Mouse (Mus musculus) gastrocnemius, postnatal 4 days (tissue): ENCODE measurements around the gene Hist1h1c. TPM values are rescaled to one million over a fixed set of nuclear protein-coding genes. Genes with fewer than 3 reads are reported as not detected.
"Not testable (repeated sequence)": the region's sequence is repeated elsewhere in the genome, so short reads cannot be mapped to it uniquely, and the experiment has no call there.

Source experiments
- DNase-seq, 2 experiments: peaks; one replicate each; pipeline ENCODE4 v3.0.0; 2021 to 2022; ENCODE audit warnings: low spot score in 2 of 2, mixed read lengths in 2 of 2
- total RNA-seq, 2 experiments: library from RNA; stranded (reverse); gene quantifications; 2 replicates each; pipeline ENCODE4 v1.2.3; 2021

Gene Hist1h1c
- total RNA-seq, 2 experiments from 2014 or later: 462 to 585 TPM

DNA sequence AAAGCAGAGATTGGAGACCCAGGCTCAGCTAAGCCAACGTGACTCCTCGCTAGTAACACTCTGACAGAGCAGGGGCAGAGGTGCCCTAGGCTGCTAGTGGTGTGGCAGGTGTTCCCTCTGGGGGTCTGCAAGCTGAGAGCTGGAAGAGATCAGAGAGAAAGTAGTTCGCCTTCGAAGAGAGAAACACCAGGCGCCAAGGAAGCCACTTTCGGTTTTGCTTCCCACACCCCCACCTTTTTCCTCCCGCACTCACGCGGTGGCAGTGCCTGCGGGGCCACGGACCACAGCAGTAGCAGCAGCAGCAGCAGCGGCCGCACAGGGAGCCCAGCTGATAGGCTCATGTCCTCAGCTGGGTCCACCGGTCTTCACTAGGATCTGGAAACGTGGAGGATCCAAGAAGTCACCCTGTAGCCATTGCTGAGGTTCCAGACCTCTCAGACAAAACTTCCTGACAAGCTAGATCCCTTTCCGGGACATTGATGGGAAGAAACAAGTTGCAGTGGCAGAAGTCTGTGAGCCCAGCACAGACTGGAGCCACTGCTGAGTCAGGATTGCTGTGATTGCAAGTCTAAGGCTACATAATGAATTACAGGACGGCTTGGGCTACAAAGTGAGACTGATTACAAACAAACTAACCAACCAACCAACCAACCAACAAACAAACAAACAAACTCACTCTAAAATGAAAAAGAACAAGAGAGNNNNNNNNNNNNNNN, 28.1 kb upstream of the Hist1h1c start, which contains the start of gene Hfe:
Hfe (minus strand) TSS at position 481 of the 716 bp plus-strand sequence.
- peak in 1 of 2 experiments; percentile 34 for DNase-seq

DNA sequence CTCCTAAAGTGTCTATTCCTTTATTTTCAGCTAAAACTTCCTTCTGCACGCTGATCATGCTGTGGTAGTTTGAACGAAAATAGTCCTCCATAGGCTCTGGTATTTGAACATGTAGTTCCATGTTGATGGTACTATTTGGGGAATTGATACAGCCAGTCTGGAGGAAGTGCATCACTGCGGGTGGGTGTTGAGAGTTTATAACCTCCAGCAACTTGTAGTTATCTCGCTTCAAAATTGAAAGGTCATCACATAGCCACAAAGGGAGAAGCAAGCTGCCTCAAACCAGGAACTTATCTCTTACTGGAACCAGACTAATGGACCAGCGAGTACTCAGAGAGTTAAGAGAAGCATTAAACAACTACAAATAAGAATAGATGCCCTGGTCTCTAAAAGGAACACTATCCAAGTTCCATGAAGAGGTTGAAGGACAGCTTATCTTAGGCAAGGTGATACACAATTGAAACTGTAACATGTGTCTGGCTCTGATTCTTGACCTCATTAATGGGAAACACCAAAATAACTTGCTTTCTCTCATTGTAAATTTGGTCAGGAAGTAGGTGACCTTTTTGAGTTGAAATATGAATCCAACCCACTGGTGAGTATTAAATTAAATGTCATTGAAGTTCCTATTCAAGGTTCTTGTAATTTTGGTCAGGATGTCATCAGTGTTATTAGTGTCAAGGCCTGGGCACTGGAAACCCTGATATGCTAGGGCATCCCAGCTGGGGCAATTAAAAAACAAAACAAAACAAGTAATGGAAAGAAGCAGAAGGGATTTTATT, 22.2 kb upstream of the Hist1h1c start:
- no peak for DNase-seq

DNA sequence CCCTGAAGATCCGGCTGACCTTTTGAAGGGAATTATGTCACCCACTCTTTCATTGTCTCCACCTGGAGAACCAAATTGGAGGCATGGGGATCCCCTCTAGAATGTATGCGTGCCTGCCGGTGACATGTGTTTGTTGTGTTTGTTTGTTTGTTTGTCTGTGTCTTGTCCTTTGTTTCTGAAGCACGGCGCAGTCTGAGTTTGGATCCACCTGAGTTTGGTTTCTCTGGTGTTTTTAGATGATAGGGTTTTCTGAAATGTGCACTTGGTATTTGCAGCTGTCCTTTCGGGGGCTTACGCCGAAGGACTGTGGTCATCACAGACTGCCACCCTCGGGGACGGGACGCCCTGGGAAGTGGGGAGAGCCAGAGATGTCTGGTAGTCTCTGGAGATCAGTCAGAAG, 21.4 kb upstream of the Hist1h1c start:
- no peak for DNase-seq

DNA sequence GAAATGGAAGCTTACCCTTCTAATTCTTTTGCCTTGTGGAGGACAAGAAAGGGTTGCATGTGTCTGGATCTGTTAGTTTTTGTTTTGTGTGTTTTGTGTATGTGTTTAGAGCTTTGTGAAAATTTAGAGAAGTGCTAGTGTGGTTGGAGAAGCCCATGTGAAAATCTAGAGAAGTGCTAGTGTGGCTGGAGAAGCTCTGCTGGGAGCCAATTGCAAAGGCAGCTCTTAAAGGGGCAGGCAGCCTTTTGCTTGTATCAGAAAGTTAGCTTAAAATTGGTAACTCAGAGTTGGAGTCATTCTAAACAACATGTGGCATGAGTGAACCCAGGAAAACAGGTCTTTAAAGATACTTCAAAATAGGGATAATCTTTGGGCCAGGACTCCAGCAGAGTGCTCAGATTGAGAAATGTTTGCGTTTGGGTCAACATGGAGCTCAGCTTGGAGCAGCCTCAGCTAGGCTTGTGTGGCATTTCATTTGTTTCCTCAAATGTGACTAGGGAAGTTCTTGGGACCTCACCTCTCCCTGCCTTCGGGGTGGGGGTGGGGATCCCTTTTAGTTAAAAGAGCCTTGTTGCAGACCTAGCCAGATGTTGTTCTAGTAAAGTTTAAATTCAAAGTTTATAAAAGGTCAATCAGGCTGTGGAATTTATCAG, 20.9 kb upstream of the Hist1h1c start:
- DNase-seq: not testable (repeated sequence)

DNA sequence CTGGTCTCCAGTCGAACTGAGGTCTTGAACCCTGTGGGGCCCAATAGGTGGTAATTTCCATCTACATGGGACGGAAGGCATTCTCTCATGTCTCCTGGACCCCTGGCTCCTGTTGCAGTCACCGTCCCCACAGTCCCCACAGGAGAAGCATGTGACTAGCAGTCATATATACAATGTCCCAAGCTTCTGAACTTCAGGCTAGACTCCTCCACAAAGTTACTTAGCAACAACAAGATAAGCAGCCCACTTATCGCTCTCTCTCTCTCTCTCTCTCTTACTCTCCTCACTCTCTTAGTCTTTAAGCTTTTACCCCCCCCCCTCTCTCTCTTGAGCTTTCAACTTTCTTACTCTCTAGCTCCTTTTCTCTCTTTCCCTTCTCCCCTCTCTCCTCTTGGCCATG, 14.4 kb upstream of the Hist1h1c start:
- no peak for DNase-seq

DNA sequence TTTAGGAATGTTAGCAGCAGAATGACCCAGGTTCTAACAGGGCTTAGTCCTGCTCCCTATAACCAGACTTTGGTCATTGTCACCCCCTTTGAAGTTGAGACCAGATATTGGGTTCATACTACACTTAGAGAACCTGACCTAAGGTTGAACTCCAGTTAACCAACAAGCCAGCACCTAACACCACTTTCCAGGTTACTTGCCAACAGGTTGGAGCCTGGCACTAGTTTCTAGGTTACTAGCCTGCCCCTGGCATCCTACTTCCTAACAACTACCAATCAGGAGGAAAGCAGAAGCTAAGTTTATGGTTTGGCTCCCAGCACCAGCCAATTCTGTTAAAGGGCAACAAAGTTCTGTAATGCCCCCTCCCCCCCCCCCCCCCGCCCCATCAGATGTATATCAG, 13.4 kb upstream of the Hist1h1c start:
- no peak for DNase-seq

DNA sequence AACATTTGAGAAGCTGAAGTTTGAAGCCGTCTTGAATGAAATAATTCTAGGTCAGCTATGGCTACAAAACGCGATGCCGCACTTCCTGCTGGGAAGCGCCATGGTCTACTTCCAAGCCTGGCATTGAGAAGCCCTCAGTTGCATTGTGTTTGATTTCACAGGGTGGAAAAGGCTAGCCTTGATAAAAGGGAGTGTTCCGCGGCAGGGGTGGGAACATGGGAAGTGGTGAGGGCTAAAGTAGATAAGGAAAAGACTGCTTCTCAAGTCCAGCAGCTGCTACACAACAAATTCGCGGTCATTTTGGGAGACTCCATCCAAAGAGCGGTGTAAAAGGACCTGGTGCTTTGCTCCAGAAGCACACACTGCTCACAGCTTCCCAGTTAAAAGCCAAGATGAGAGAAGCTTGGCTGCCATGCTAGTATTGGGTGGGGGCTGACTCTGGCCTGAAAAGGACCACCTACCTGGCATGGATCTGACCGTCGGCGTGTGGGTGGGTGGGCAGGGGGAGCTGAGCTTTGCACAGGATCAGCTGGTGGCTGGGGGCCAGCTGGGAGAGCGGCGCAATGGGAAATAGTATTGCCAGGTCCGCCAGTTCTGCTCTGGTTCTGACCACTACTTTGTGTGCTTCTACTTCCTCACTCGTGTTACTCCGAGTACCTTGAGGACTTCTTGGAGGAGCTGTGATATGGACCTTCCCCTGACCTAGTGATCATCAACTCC, 10.0 kb upstream of the Hist1h1c start:
- DNase-seq: no peak

DNA sequence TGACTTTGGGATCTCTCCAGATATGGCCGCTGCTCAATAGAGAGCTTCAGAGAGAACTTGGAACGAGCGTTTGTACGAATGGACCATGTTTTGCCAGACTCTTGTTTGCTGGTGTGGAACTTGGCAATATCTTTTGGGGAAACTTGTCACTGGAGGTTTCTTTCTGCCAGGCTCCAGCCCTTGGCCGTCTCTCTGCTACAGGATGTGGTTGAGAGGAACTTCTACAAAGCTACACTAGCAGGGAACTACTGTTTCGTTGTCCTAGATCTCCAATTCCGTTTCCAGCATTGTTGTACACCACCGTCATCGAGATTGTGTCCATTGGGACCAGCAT, 9.4 kb upstream of the Hist1h1c start:
- DNase-seq: no peak

DNA sequence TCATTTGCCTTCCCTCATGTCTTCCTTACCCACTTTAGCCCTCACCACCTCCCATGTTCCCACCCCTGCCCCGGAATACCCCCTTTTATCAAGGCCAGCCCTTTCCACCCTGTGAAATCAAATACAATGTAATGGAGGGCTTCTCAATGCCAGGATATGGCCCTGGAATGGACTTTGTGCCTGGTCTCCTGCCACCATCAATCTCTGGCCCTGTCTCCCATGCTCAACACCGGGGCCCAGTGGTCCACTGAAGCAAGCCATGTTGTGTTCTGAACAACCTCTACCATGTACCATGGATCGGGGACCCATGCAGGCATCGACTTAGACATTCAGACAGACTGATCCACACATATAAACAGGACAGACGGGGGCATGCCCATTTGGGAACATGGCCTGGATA, 8.9 kb upstream of the Hist1h1c start:
- no peak for DNase-seq

DNA sequence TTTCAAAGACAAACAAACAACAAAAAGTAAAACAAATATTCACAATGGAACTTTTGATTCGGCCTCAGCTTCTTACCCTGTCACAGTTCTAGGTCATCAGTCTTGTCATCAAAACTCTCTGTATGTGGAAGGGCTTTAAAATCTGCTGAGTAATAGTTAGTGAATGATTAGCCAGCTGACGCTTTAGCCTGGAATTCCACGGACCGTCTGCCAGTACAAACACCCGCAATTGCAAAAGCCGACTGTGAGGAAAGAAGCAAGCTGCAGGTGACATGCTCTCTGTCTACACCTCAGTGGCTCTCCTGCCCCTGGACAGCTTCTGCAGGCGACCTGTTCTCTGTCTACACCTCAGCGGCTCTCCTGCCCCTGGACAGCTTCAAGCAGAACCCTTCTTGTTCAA, 8.1 kb upstream of the Hist1h1c start:
- DNase-seq: no peak

DNA sequence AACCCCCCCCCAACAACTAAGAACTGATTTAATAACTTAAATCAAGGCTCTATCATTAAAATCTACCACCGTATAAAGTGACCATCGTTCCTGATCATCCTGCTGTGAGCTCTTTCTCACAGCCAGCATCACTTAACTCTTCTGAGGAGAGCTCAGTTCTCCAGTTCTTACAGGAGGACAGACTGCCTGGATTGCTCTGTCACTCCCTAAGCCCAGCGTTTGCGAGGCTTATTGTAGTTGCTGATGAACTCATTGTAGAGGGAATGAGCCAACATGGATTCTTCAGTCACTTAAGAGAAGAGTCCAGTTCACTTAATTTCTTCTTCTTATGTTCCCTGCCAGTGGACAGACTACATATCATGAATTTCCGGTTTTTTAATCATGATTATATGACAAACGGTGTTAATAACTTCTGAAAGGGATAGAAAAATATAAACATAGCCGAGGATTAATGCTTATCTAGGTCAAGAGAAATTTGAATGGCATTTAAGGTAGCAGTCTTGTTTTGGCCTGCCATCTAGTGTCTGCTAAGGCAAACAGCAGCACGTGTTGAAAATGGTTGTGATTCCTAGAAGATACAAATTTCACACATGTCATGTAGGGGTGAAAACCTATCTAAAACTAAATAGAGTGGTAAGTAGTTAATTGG, 6.3 kb upstream of the Hist1h1c start:
- no peak for DNase-seq

DNA sequence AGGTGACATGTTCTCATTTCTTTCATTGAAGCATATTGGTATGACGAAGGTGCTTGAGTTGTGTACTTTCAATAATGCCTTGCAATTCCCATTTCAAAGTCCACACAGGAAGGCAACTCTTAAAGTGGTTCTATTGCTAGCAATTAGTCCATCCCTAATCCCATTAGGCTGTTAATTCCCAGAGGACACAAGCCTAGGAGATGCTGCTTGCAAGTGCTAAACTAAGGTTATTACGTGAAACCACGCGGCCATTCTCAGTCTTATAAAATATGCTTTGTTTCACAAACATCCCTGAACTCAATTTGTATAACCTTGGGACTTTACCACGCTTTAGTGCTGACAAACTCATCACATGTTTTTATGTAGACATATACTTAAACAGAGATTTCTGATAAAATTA, 1.5 kb upstream of the Hist1h1c start:
- no peak for DNase-seq

DNA sequence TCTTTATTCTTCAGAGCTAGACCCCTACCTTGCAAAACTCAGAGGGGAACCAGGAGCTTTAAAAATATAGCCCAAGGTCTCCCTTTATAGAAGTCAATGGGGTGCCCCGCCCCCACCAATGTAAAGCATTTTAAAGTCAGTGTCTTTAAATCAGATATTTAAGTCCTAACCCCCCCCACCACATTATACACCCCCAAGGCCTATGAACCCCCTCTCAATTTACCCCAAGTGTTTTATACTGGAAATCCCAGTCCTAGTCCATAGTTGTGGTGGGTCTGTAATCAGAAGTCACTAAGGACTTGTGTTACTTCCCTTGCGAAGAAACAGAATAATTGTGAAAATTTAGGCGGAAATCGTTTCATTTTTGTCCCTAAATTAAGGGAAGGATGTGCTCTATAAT, 567 bp upstream of the Hist1h1c start:
- no peak for DNase-seq

DNA sequence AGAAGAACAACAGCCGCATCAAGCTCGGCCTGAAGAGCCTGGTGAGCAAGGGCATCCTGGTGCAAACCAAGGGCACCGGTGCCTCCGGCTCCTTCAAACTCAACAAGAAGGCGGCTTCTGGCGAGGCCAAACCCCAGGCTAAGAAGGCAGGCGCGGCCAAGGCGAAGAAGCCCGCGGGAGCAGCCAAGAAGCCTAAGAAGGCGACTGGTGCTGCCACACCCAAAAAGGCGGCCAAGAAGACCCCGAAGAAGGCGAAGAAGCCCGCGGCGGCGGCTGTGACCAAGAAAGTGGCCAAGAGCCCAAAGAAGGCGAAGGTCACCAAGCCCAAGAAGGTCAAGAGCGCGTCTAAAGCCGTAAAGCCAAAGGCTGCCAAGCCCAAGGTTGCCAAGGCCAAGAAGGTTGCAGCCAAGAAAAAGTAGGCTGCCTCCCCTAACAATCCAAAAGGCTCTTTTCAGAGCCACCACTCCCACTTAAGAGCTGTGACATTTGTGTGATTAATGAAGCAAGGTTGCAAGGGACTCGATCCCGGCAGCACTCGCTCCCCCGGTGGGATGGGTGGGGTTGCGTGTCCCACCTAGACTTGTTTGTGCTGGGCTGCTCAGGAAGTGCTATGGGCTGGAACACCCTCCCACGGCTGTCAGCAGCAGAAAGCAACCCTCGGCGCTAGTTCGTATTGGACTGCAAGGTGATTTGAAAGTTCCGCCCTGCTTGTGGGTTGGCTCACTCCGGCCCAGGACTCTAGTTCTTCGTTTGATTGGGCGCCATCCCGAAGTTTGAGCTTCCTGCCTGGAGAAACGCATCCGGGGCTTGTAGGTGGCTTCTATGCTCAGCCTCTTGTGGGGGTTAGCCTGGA, 687 bp downstream of the Hist1h1c start:
- peak; percentile 73 to 88 for DNase-seq

DNA sequence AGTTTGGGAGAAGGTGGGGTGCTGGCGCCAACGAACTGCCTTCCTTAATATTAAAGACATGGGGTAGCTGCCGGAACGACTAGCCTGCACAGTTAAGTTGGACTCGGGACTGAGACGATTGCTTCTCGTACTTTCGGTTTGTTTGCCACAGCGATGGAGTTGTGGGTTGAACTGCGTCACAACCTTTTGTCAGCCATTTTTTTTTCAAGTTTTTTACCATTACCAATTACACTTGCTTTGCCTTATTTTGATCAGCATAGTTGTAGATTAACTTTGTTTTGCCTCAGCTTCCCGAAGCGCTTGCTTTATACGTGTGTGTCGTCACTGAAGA, 1.3 kb downstream of the Hist1h1c start:
- no peak for DNase-seq

DNA sequence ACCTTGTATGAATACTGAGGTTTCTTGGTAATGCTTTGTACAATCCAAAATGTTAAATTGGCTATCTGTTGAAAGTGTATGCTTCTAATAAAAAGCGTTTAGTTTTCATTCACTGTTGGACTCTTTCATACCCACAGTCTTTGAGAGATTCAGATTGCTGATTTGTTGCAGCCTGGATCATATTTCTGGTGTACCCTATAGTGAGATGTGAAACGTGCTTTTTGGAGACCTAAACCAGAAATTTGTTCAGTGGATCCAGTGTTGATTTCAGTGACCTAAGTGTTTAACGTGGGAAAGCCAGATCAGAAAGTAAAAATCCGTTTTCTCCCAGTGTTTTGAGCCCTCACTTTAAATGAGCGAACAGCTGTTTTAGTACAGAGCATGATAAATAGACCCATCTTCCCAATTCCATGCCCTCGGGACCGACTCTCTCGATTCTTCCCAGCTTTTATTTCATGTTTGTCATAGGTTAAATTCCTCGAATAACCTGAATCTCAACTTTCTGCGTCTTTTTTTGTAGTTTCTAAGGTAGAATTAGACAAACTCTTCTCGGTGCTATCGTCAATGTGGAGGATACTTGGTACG, 1.7 kb downstream of the Hist1h1c start:
- no peak for DNase-seq

DNA sequence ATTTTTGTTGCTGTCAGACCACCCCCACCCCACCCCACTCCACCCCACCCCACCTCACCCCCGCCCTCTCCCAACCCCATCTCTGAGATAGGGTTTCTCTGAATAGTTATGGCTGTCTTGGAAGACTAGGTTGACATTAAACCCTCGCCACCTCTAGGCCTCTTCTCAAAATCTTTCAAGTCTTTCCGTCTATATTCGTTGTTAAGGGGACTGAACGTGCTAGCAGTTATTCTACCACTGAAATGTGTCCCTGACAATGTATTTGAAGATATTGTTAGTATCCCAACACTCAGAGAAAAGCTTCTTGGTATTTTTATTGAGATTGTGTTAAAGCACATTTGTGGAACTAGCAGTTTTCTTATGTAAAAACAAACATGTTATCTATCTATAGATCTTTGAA, 2.3 kb downstream of the Hist1h1c start:
- DNase-seq: no peak

DNA sequence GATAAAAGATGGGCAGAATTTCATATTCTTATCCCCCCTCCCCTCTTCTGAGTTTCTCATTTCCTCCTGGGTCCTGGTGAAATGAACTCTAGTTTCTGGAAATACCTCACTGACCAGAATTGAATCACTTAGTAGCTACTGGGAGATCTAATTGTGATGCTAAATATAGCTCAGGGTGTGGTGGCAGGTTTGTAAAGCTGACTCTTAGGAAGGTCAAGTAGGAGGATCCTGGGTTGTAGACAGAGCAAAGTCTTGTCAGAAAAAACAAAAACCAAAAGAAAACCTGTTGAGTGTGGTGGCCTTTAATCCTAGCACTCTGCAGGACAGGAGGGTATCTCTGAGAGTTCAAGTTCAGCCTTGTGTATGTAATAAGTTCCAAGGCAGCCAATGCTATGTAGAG, 3.4 kb downstream of the Hist1h1c start:
- DNase-seq: no peak

DNA sequence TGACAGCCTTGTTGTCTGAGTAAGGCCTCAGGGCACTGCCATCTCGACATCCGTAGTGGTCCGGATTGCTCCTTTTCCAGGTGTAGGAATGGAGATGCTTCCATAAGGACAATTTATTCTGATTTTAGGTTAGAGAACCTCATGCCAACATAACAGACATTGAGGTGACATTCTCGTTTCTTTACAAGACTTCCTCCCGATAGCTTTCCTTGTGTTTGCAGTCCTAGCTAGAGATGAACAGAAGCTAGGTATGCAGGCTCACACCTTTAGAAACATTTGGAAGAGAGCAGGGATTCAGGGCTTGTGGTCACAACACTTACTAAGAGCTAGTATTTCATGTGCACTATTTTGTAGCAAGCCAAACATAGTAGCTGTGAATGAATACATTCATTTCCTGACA, 4.6 kb downstream of the Hist1h1c start:
- no peak for DNase-seq

DNA sequence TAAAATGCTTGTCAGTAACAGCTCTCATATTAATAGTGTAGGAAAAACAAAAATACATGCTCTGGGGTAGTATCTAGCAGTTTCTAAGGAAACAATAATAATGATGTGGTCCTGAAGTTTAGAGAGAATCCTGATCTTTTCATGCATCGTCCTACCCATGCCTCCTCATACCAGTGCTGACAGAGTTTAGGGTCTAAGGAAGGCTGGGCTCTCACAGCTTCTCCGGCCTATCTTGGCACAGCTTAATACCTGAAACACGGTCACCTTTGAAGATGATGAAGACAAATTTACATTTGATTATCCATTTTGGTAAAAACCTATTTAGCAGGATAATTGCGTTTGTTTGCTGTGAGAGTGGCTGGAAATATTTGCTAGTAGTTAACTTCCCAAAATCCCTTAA, 5.4 kb downstream of the Hist1h1c start:
- DNase-seq: no peak
